Mouse (Mus musculus) mesoderm, embryonic 11.5 days (tissue): Measurements from ENCODE around the gene Map2k2.
A peak's percentile ranks its signal among the peaks of the same experiment; 100 is the strongest.
"Not testable (repeated sequence)": the region's sequence is repeated elsewhere in the genome, so short reads cannot be mapped to it uniquely, and the experiment has no call there.

Source experiments
- DNase-seq: peaks from one replicate; pipeline ENCODE4 v3.0.0-alpha.2; 2012; ENCODE audit warnings: low read depth, low spot score

The Map2k2 gene

DNA sequence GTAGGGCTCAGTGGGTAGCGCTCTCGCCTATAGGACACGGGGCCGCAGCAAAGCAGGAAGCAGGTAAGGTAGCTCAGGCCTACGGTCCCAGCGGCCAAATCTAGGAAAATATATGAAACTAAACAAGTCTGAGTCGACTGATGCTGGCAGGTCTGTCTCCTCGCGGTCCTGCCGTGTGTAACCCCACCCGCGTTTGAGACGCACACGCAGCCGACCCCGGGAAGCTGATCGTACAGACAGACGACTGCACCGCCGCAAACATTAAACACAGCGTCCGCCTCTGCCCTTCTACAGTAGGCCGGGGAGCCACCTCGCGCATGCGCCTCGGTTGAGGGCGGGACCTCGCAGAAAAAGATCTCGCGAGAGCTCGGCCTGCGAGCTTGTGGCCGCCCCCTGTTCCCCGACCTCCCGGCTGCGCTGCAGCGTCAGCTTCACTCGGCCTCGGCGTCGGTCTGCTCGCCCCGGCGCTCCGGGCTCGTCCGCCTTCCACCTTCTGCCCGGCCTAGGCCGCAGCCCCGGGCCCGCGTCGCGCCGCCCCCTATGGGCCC is at the start of gene Map2k2:
Gene Map2k2 (plus strand): TSS at position 351 of the 548 bp plus-strand sequence.
- peak; percentile 98 for DNase-seq

DNA sequence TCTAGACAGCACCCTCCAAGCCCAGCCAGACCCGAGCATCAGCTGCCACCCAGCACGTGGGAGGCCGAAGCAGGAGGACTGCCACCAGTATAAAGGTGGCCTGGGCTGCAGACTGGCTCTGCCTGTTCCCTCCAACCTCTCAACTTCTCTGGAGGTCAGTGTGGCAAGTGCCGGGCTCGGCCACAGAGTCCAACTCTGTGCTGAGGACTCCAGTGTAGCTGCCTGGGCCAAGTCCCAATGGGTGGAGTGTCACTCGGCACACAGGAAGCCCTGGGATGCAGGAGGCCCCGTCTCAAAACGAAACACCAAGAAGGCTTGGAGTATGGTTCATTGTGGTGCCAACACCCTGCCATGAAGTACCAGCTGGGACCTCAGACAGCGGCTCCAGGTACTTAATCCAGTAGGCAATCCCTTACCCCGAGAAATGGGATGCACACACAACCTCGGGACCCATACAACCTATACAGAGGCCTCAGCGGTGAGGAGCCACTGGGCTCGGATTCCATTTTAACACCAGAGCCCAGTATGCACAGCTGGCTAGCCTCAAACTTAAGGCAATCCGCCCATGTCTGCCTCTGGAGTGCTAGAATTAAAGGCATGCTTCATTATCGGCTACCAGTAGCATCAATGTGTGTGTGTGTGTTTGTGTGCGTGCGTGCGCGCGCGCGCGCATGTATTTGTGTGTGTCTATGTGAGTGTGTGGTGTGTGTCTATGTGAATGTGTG is 48.1 kb upstream of the Map2k2 start:
- DNase-seq, result no peak

DNA sequence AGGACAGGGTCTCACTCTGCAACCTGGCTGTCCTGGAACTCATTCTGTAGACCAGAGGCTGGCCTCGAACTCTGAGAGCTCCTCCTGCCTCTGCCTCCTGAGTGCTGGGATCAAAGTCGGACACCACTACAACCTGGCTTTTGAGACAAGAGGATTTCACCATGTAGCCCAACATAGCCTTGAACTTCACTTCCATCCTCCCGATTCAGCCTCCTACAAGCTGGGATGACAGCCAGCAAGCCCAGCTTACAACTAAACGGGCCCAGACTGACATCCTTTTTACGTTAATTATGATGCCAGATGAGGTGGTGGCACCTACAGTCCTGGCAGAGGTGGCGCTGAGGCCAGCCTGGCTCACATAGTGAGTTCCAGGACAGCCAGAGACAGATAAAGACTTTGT is 46.8 kb upstream of the Map2k2 start:
- no peak for DNase-seq

DNA sequence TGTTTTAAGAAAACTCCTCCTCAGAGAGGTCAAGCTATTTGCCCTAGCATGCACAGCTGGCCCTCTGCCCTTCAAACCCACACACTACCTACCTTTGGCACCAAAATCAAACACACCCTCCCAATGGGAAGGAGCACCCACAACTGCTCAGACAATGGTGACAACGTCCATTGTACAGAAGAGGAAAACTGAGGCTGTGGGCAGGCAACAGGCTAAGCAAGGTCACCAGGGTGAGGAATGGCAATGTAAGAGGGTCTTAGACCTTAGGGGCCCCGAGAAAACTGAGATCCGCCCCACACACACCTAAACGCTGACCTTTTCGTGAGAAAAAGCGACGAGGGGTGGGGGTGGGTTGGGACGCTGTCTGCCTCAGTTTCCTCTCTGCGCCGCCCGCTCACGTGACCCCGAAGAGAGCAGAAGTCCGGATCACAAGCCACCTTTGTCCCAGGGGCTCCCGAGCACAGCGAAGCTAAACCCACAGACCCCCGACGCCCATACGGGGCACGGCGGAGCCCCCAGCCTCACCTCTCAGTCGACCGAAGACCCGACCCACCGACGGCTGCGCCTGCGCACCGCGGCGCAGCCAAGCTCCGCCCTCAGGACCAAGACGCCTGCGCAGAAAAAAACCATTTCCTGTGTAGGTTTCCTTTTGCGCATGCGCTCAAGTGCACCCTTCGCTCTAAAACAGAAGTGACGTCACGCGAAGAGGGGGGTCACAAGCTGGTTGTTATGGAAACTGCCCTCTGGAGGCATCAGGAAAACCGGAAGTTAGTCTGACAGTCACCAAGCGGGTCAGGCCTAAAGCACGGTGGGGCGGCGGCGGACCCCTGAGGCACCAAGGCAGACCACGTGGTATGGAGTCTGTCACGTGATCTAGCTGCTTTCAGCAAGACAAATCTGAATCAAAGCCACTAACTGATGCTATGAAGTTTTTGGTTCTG is 45.8 kb upstream of the Map2k2 start, which contains the start of gene Sgta:
Gene Sgta (minus strand): TSS at position 579 of the 941 bp plus-strand sequence.
- DNase-seq, result peak; percentile 100

DNA sequence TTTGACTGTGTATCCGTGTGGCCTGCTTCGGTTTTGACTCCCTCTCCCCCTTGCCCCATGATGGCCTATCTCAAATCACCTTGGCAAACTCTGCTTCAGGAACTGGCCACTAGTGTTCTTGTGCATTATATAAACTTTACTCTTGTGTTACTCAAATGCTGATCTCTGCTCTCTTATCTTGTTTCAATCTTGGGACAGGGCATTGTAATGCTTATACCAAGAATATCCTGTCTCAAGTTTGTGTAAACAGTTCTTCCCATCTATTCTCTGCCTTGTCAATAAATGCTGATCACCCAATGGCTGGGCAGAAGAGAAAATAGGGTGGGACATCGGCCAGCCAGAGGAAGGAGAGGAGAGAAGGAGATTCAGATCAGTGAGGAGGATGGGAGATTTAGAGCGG is 43.0 kb upstream of the Map2k2 start:
- no peak for DNase-seq

DNA sequence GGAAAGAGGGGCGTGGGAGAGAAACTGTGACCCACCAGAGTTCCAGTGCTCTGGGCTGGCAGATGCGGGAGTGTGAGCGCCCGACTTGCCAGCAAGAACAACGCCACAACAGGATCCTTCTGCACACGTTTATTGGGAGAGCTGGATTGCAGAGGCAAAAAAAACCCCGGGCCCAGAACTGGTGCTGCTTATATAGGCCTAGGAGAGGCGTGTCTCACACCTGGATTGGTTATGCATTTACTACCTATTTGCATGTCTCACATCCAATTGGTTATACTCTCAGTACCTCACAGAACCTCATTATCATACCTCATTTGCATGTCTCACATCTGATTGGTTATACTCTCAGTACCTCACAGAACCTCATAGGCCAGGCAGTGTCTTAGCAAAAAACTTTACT is 41.2 kb upstream of the Map2k2 start:
- DNase-seq, result not testable (repeated sequence)

DNA sequence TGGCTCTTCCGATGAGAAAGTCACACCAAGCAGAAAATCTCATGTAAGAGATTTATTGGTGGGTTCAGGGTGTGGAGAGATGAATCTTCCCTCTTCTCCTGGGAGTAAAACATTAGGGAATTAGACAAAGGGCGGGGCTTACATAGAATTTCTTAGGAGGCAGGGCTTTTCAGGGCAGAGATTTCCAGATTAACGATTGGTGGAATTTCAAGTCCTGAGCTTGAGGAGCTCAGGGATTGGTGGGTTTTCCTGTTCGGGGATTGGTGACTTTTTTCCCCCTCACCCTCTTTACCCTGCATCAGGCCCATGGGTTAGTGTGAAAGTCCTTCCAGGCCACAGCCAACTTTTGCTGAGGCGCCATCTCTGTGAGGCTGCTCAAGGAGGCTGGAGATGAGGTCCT is 37.0 kb upstream of the Map2k2 start:
- DNase-seq, result no peak

DNA sequence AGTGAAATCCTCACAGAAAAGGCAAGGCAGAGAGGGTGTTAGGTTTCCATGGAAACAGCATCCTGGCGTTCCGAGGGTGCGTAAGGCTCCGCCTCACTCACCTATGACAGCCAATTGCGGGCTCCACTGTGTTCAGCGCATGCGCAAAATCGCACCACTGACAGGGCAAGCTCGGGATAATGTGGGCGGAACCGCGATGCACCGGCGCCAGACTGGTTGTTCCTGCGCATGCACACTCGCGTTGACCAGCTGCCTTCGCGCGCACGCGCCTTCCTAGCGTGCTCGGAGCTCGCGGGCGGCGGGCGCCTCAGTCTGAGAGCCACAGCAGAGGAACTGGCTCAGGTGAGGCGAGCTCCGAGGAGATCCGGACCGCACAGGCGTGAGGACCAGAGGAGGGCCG is 35.9 kb upstream of the Map2k2 start, which contains the start of gene Thop1:
Gene Thop1 (plus strand): TSS at position 200 of the 400 bp plus-strand sequence.
- DNase-seq, result peak; percentile 100

DNA sequence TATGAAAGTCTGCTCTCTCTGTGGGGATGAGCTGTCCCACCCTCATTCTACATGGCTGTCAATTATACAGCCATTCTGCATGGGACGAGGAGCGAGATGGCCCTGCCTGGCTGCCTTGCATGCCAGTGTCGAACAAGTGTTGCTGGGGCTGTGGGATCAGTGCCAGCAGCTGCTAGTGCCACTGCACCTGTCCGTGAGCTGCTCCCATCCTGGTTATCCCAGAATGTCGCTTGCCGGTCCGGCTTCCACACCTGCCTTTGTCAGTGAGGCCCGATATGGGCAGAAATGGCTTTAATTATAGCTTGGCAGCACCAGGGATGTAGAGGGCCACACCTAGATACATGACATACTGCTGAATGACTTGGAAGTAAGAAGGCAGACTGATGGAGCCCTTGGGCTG is 33.4 kb upstream of the Map2k2 start:
- DNase-seq, result no peak

DNA sequence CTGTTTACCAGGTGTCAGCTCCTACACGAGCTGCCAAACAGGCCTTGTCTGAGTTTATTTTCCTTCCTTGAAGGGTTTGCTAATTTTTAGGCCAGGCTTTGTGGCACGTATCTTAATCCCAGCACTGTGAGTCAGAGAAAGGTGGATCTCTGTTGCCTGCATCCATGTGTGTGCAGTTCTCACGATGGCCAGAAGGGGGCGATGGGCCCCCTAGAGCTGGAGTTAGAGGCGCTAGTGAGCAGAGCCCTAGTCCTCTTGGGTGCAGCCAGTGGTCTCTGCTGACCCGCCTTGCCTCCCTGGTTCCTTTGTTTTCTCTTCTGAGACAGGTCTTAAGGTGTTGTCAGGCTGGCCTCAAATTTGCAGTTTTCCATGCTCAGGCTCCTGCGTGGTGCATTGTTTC is 32.3 kb upstream of the Map2k2 start:
- no peak for DNase-seq

DNA sequence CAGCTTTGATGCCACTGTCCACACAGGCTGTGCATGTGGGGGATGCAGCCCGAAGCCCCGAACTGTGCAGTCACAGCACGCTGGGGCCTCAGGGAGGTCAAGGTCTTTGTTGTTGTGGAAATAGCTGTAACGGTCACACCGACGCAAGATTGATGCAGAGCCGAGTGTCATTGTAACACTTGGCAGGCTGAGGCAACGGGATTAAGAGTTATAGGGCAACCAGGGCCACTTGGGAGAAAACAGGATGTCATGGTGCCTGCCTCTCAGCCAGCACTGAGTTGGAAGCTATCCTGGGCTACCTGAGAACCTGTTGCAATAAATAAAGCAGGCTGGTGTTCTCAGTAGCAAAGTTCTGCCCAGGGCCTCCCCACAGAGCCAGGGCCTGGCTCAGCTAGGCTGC is 30.0 kb upstream of the Map2k2 start:
- DNase-seq, result no peak

DNA sequence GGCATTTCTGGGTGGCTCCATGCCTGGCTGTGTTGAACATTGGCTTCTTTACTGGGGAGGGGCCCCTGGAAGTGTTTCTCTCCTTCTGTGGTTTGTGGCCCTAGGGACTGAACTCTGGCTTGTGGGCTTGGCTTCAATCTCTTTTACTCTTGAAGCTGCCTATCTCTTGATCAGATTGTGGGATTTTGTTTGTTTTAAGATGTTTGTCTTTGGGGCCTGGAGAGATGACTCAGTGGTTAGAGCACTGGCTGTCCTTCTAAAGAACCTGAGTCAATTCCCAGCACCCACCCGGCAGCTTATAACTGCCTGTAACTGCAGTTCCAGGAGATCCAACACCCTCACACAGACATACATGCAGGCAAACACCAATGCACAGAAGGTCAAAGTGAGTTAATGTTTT is 29.4 kb upstream of the Map2k2 start:
- DNase-seq, result no peak

DNA sequence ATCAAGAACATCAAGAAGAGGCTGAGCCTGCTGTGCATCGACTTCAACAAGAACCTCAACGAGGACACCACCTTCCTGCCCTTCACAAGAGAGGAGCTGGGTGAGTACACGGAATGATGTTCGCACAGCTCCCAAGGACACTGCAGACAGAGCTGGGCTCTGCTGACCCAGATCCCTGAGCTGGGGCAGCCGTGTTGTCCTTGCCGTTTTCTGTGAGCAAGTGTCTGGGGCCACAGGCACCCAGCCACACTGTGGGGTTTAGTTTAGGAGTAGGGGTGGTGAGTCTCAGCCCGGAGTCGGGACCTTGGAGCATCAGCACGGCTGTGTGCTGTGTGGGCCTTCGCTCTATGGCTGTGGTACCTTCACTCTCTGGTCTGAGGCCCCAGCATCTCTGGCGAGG is 27.8 kb upstream of the Map2k2 start:
- no peak for DNase-seq

DNA sequence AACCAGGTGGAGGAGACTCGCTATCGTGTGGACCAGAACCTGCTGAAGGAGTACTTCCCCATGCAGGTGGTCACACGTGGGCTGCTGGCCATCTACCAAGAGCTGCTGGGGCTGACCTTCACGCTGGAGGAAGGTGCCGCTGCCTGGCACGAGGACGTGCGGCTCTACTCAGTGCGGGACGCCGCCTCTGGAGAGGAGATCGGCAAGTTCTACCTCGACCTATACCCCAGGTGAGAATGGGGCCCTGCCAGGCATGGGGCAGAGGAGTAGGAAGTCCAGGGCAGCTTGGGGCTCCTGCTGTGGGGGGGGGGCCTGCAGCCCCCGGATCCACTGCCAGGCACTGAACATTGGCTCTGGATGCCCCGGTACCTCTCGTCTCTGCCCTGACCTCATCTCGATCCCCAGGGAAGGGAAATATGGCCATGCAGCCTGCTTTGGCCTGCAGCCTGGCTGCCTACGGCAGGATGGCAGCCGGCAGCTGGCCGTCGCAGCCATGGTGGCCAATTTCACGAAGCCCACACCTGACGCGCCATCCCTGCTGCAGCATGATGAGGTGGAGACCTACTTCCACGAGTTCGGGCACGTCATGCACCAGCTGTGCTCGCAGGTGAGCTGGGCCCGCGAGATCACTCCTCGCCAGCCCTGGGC is 25.6 kb upstream of the Map2k2 start:
- DNase-seq, result no peak

DNA sequence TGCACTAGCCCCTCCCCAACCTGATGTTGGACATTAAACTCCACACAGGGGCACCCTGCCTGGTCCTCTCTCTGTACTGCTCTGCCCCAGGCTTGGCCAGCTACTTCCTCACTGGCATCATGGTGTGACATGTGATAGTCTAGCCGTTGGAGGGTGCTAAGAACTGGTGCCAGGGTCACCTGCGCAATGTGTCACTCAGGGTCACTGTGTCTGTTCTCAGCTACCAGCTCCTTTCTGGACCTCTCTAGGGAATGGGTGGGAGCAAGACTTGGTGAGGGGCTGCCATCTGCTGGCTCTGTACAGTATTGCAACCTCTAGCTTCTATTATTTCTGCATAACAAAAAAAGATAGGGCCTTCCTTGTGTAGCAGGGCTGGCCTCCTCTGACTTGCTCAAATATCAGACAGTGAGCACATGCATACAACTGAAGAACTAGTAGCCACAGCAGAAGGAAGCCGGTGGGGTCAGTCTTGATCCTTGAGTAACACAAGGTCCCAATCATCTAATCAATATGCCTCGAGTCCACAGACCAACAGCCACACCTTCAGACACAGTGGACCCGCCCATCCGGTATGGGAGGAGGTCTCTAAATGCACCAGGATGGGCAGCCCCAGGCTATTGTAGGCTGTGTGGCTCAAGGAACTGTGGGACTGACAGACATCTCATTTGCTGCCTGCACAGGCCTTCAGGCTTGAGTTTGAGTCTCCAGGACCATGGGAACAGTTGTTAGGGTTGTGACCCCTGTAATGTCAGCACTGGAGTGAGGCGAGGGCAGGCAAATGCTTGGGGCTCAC is 23.4 kb upstream of the Map2k2 start:
- DNase-seq, result peak; percentile 76

DNA sequence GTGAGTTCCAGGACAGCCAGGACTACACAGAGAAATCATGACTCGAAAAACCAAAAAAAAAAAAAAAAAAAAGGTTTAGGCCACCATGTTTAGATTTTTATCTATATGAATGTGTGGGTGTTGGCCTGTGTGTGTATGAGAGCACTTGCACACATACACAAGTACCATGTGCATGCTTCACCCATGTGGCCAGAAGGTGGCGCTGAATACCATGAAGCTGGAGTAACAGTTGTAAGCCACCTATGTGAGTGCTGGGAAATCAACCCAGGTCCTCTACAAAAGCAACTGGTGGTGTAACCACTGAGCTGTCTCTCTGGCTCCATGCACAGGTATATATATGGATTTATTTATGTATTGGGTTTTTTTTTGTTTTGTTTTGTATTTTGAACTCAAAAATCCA is 18.7 kb upstream of the Map2k2 start:
- DNase-seq, result no peak

DNA sequence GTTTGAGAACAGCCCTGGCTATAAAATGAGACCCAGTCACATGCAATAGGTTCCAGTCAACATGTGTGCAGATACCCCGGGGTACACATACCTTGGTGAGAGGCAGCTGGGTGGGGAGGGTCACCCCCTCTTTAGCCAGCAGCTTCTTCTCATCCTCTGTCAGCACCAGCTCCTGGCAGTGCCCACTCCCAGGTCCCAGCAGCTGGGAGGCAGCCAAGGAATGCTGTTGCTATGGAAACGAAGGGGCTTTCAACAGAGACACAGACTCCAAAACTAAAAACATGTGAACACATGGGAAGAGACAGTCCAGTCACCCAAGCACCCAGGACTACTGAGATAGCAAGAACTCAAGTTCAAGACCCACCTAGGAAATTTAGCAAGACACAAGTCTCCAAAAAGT is 16.5 kb upstream of the Map2k2 start:
- DNase-seq, result peak; percentile 74

DNA sequence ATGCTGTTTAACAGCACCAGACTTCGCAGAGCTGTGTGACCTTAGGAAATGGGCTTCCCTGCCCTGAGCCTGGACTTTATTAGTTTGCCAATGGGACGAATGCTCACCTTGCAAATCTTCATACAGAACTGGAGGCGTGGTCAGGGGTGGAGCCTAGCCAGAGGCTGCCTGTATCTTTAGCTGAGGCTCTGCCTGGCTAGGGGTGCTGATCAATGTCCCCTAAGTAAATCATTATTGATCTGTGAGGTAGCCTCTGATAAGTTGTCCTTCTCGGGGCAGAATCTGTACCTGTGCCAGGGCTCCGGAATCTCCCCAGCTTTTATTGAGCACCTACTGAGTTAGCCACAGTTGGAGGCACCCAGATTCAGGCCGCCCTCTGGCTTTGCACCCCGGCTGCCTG is 15.1 kb upstream of the Map2k2 start:
- DNase-seq, result no peak

DNA sequence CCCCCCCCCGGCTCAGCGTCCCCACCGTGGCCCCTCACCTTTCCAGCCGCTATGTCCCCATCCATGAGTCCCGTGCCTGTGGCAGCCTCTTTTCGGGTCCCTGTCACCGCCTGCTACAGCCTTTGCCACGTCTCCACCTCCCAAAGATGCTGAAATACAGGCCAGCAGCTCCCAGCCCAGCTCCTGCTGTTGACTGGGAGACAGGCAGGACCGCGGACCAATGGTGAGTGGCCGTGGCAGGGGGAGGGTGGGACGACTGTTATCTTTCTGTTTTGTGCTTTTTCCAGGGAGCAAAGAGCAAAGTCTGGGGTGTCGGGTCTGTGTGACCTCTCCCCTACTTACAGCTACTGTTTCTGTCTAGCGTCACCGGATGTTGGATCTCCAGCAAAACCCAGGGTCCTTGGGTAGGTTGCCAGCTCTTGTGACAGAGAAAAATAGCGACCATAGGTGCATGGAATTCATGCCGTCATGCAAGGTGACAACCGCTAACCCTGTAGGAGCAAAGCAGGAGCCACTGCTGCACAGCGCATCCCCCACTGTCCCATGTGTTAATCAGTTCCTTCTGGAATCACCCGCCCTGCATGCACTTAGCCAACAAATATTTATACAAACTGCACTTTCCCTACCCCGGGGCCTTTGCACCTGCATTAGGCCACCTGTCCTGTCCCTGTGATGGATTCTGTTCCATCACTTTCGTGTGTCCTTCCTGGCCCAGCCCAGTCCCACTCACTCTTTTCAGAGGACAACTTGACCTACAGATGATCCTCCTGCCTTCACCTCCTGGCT is 13.1 kb upstream of the Map2k2 start:
- DNase-seq, result no peak
